Comparison of ENCODE assay signal across 17 mouse cellular contexts in the genomic region with DNA sequence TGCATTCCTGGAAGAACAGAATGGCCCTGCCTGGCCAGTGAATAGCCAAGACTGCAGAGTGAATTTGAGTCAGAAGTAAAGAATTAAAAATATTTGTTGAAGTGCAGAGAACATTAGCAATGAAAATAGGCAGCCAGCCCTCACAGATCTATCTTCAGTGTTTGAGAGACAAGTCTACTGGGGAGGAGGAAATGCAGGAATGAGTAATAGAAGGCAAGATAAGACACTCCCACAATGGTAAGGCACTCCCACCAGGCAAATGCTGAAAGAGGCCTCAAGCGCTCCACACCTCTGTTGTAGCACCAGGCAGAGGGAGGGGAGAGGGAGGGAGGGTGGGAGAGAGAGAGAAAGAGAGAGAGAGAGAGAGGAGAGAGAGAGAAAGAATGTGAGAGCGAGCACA. TPM values are rescaled to one million over a fixed set of nuclear protein-coding genes. Genes with fewer than 3 reads are reported as not detected.
DNase-seq lines count a peak whose midpoint lies in the region; ATAC-seq and TF ChIP-seq lines count a peak whose summit lies in the region.
"Had no signal": no experiment of that assay in that cellular context is flagged by ENCODE, and none has a peak within 500 bp of the region (broad histone marks: within the 10 kb centered on the region; RNA-seq: fewer than 3 reads in every experiment).

No protein-coding gene starts in this region.

- 0 out of 2 replicates have a peak, but pooled peaks cover 2% of the 10 kb centered on the region for H3K36me3 ChIP-seq in lung, embryonic 16.5 days (ENCODE audit: control insufficient read depth, insufficient read depth, low read length)
- no peaks in the 10 kb centered on the region for H3K36me3 ChIP-seq in intestine, embryonic 16.5 days (ENCODE audit: control insufficient read depth, insufficient read depth, low read length)
- H3K36me3 ChIP-seq in stomach, embryonic 14.5 days (ENCODE audit: control insufficient read depth, insufficient read depth, low read length) = peaks cover 3% of the 10 kb centered on the region

- H3K4me2 ChIP-seq in lung, embryonic 16.5 days (ENCODE audit: low read depth, low read length) = no peak overlapping the region
- no peak overlapping the region for H3K4me2 ChIP-seq in intestine, embryonic 16.5 days (ENCODE audit: low read depth, low read length)
- H3K4me2 ChIP-seq in stomach, embryonic 14.5 days (replicated peaks; ENCODE audit: low read depth, low read length) = no peak overlapping the region
- H3K4me2 ChIP-seq: kidney, embryonic 15.5 days; limb, embryonic 12.5 days; neural tube, embryonic 12.5 days had no signal

- ATAC-seq in lung, embryonic 16.5 days (ENCODE audit: low read depth) = peak; percentile 34; the same call in 1 of the 2 replicates
- ATAC-seq in intestine, embryonic 16.5 days = peak; percentile 89
- peak; percentile 76; the same call in 1 of the 2 replicates for ATAC-seq in stomach, embryonic 14.5 days (ENCODE audit: insufficient number of reproducible peaks, insufficient read depth, low FRiP score, low read depth)
- ATAC-seq: hindbrain, embryonic 16.5 days; midbrain, embryonic 16.5 days had no signal

- H3K9ac ChIP-seq in lung, embryonic 16.5 days (ENCODE audit: low read length) = no peak overlapping the region
- H3K9ac ChIP-seq in intestine, embryonic 16.5 days (ENCODE audit: low read depth, low read length) = no peak overlapping the region
- H3K9ac ChIP-seq in stomach, embryonic 14.5 days (replicated peaks; ENCODE audit: low read depth, low read length) = no peak overlapping the region
- H3K9ac ChIP-seq: kidney, embryonic 15.5 days; limb, embryonic 12.5 days; neural tube, embryonic 12.5 days had no signal

- H3K27me3 ChIP-seq in lung, embryonic 16.5 days (ENCODE audit: control insufficient read depth, insufficient read depth, low read depth, low read length) = no peaks in the 10 kb centered on the region
- no peaks in the 10 kb centered on the region for H3K27me3 ChIP-seq in intestine, embryonic 16.5 days (replicated peaks; ENCODE audit: control insufficient read depth, insufficient read depth, low read length)
- H3K27me3 ChIP-seq in stomach, embryonic 14.5 days (ENCODE audit: control insufficient read depth, insufficient read depth, low read length) = no peaks in the 10 kb centered on the region
- H3K27me3 ChIP-seq: kidney, embryonic 15.5 days; limb, embryonic 12.5 days; neural tube, embryonic 12.5 days had no signal

- no peak for TF ChIP-seq POLR2A in lung, adult 2 months (IDR thresholded peaks at IDR 0.05; ENCODE audit: borderline replicate concordance, extremely low read depth, low read depth, low read length)

- TF ChIP-seq CTCF in lung, adult 2 months (IDR thresholded peaks at IDR 0.05; ENCODE audit: insufficient read depth, low read length) = no peak

- H3K4me1 ChIP-seq in lung, embryonic 16.5 days (replicated peaks; ENCODE audit: control insufficient read depth, insufficient read depth, low read length) = 0 out of 2 replicates have a peak, but pooled peaks cover 3% of the 10 kb centered on the region
- H3K4me1 ChIP-seq in lung, adult 2 months (ENCODE audit: control insufficient read depth, insufficient read depth, low read length) = peaks cover 5% of the 10 kb centered on the region; the same call in 1 of the 2 replicates
- peaks cover 3% of the 10 kb centered on the region for H3K4me1 ChIP-seq in intestine, embryonic 16.5 days (ENCODE audit: control insufficient read depth, insufficient read depth, low read length)
- no peaks in the 10 kb centered on the region for H3K4me1 ChIP-seq in stomach, embryonic 14.5 days (ENCODE audit: control insufficient read depth, insufficient read depth, low read length)
- H3K4me1 ChIP-seq: kidney, embryonic 15.5 days; limb, embryonic 12.5 days; neural tube, embryonic 12.5 days had no signal

- WGBS in lung, embryonic 16.5 days = 69% methylated on average over 2 of the region's 2 CpGs
- 64% methylated on average over 2 of the region's 2 CpGs for WGBS in lung, adult 2 months
- whole genome bisulfite sequencing in intestine, embryonic 16.5 days = 72% methylated on average over 2 of the region's 2 CpGs
- 67% methylated on average over 2 of the region's 2 CpGs for WGBS in stomach, embryonic 14.5 days

- DNase-seq in lung, adult 2 months = no peak
- DNase-seq in Muller cell, postnatal 12 days (ENCODE audit: inconsistent ontology term) = peak; percentile 84
- no peak for DNase-seq in kidney, postnatal 25 days
- no peak for DNase-seq in left cerebral cortex, adult 9 months (ENCODE audit: low spot score in 2 of 2)
- no peak for DNase-seq in yolk sac, embryonic 10.5 days (ENCODE audit: low spot score)
- DNase-seq: cerebellum, postnatal 36 days; heart, postnatal 36 days; right cerebral cortex, postnatal 14 days had no signal

- H3K4me3 ChIP-seq in lung, embryonic 16.5 days (ENCODE audit: low read length) = no peak overlapping the region
- H3K4me3 ChIP-seq in lung, adult 2 months (replicated peaks; ENCODE audit: extremely low read depth, low read depth, low read length) = no peak overlapping the region
- H3K4me3 ChIP-seq in intestine, embryonic 16.5 days (ENCODE audit: low read length) = no peak overlapping the region
- no peak overlapping the region for H3K4me3 ChIP-seq in stomach, embryonic 14.5 days (ENCODE audit: low read depth, low read length)
- H3K4me3 ChIP-seq: kidney, embryonic 15.5 days; layer of hippocampus, adult 2 months; limb, embryonic 12.5 days; neural tube, embryonic 12.5 days had no signal

- H3K27ac ChIP-seq in lung, embryonic 16.5 days (ENCODE audit: low read length) = no peak overlapping the region
- H3K27ac ChIP-seq in intestine, embryonic 16.5 days (ENCODE audit: low read length) = no peak overlapping the region
- no peak overlapping the region for H3K27ac ChIP-seq in stomach, embryonic 14.5 days (ENCODE audit: low read length)
- H3K27ac ChIP-seq: kidney, embryonic 15.5 days; layer of hippocampus, adult 2 months; limb, embryonic 12.5 days; neural tube, embryonic 12.5 days had no signal

- H3K9me3 ChIP-seq in lung, embryonic 16.5 days (ENCODE audit: control insufficient read depth, low read length) = no peaks in the 10 kb centered on the region
- H3K9me3 ChIP-seq in intestine, embryonic 16.5 days (ENCODE audit: control insufficient read depth, low read length) = no peaks in the 10 kb centered on the region
- no peaks in the 10 kb centered on the region for H3K9me3 ChIP-seq in stomach, embryonic 14.5 days (ENCODE audit: control insufficient read depth, low read depth, low read length)
- H3K9me3 ChIP-seq: kidney, embryonic 15.5 days; limb, embryonic 12.5 days; neural tube, embryonic 12.5 days had no signal

RNA-seq across cellular contexts. Expression of a gene that starts 22.1 kb away (rescaled TPM):
- 2.3 and 2.5 TPM in 2 replicates for polyA plus RNA-seq in lung, embryonic 16.5 days (2015; fragmentation: Nextera tagmentation; extraction: Ambion mirVana)
- polyA plus RNA-seq in lung, adult 2 months (2012; rRNA removed) = 28.2 and 30.9 TPM in 2 replicates
- 5.7 and 6.1 TPM in 2 replicates for polyA plus RNA-seq in intestine, embryonic 16.5 days (2015; fragmentation: Nextera tagmentation; extraction: Ambion mirVana)
- 11.6 and 11.8 TPM in 2 replicates for polyA plus RNA-seq in stomach, embryonic 14.5 days (2014; fragmentation: Nextera tagmentation; extraction: Ambion mirVana)

RNA-seq across cellular contexts. Expression of a gene that starts 25.2 kb away (rescaled TPM):
- 3.6 and 3.8 TPM in 2 replicates for polyA plus RNA-seq in lung, embryonic 16.5 days (2015; fragmentation: Nextera tagmentation; extraction: Ambion mirVana)
- polyA plus RNA-seq in lung, adult 2 months (2012; rRNA removed) = 26.8 and 31.6 TPM in 2 replicates
- 3.8 TPM in 2 replicates for polyA plus RNA-seq in intestine, embryonic 16.5 days (2015; fragmentation: Nextera tagmentation; extraction: Ambion mirVana)
- 8.9 and 10.9 TPM in 2 replicates for polyA plus RNA-seq in stomach, embryonic 14.5 days (2014; fragmentation: Nextera tagmentation; extraction: Ambion mirVana)

Comparison
In these comparisons a context has a peak if more than half of its experiments do, and no peak if none do; other contexts are left out.
1. ATAC-seq: peak in every context shown above with its lines; median percentile 89 in intestine, embryonic 16.5 days; 76 in stomach, embryonic 14.5 days; 34 in lung, embryonic 16.5 days.